Mouse (Mus musculus) CH12.LX (cell line): Measurements from ENCODE around the gene Nxn.

ENCODE experiments used
- CHD2 ChIP-seq: IDR thresholded peaks from 2 replicates; pipeline ENCODE4 v1.6.1; 2011; ENCODE audit warnings: low read length, improper control_type of control experiment
- CTCF ChIP-seq, 2 experiments: IDR thresholded peaks in 1 of 2; conservative IDR thresholded peaks in 1 of 2; 2 replicates each; pipeline ENCODE4 v1.5.1; 2011 to 2012; ENCODE audit warnings: low read depth in 2 of 2, low read length in 2 of 2, improper control_type of control experiment in 1 of 2, inconsistent platforms in 1 of 2, mild to moderate bottlenecking in 1 of 2, moderate library complexity in 1 of 2
- E2F4 ChIP-seq: IDR thresholded peaks from 2 replicates; pipeline ENCODE4 v1.6.1; 2011; ENCODE audit warnings: low read depth, low read length, improper control_type of control experiment; ENCODE audit not compliant: insufficient replicate concordance
- EP300 ChIP-seq: IDR thresholded peaks from 2 replicates; pipeline ENCODE4 v1.6.1; 2011; ENCODE audit warnings: low read length, improper control_type of control experiment
- MXI1 ChIP-seq: IDR thresholded peaks from 2 replicates; pipeline ENCODE4 v1.6.1; 2011; ENCODE audit warnings: mild to moderate bottlenecking, low read depth, low read length, improper control_type of control experiment
- NRF1 ChIP-seq: IDR thresholded peaks from 2 replicates; pipeline ENCODE4 v1.6.1; 2014; ENCODE audit warnings: low read depth, mild to moderate bottlenecking, inconsistent platforms, low read length, improper control_type of control experiment, moderate library complexity
- POLR2A ChIP-seq: IDR thresholded peaks from 2 replicates; pipeline ENCODE4 v1.6.1; 2011; ENCODE audit warnings: low read depth, mild to moderate bottlenecking, improper control_type of control experiment, low read length
- USF1 ChIP-seq: IDR thresholded peaks from 2 replicates; pipeline ENCODE4 v1.6.1; 2014; ENCODE audit warnings: low read depth, mild to moderate bottlenecking, inconsistent platforms, low read length, improper control_type of control experiment

- TF ChIP-seq POLR2A (no peak), MXI1 (no peak), USF1 (no peak), CTCF (conservative IDR thresholded peaks at IDR 0.05 in 1 of 2, IDR thresholded peaks at IDR 0.05 in 1 of 2; ENCODE audit: low read depth in 2 of 2, low read length in 2 of 2) (no peak), EP300 (no peak), NRF1 (no peak), E2F4 (no peak), CHD2 (no peak)
Measured at GRCm38 (mm10) chr11:76366720-76367119, 32.2 kb downstream of the Nxn start.
